Mouse (Mus musculus) ZHBTc4 (cell line): ENCODE results near the gene Mrps12.

ENCODE experiments used
- DNase-seq: peaks from one replicate; pipeline ENCODE4 v3.0.0-alpha.2; 2011; ENCODE audit warnings: low read depth, low spot score

Mrps12 gene

DNA sequence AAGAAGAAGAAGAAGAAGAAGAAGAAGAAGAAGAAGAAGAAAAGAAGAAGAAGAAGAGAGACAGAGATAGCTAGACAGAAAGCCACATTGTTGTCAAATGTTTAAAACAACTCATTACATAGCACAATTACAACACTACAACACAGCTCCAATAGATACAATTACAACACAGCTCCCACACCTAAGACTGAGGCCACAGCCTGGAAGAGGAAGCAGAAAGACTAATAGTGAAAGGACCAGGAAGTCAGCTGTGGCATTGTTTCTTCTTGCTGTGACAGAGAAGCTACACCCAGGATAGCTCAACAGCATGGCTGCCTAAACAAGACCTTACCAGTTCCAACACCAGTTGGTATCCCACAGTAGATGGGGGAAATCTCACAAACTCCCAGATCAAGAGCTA is 32.2 kb downstream of the Mrps12 start:
- no peak for DNase-seq

DNA sequence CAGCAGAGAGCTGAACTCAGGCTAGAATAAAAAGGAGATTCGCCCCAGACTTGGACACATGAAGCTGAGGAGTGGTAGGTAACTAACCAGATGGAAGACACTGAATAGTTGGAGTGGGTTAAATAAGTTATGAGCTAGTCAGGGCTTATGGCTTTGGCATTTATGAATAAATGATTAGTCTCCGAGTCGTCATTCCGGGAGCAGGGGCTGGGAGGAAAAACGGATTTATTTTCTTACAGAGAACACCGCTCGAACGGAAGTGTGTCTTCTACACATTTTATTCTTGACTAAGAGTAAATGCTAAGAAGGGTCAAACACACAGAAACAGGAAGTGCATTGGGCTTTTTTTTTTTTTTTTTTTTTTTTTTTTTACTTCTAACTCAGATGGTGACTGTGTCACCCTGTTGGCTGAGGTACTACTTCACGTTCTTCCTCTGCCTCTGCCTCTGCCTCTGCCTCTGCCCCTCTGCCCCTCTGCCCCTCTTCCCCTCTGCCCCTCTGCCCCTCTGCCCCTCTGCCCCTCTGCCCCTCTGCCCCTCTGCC is 38.9 kb downstream of the Mrps12 start:
- no peak for DNase-seq

DNA sequence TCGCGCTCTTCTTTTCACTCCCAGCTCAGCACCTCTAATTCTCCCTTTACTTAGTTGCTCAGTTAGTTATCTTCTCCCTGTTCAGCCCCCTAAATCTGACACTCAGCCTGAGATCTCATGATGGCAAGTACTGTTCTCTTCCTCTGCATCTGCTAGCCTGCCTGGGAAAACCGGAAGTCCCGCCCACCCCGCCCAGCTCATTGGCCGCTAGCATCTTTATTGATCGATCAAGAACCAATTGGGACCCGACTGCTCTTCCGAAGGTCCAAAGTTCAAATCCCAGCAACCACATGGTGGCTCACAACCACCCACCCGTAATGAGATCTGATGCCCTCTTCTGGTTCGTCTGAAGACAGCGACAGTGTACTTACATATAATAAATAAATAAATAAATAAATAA is 40.3 kb downstream of the Mrps12 start:
- peak; percentile 75 for DNase-seq

DNA sequence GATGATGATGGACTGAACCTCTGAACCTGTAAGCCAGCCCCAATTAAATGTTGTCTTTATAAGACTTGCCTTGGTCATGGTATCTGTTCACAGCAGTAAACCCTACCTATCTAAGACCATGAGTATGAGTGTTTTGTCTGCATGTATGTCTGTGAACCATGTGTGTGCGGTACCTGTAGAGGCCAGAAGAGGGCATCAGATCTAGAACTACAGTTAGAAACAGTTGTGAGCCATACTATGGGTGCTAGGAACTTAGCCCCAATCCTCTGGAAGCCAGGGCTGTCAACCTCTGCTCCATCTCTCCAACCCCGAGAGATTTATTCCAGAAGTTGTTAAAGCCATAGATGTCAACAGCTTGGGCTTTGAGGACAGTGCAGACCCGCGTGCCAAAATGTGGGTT is 41.4 kb downstream of the Mrps12 start:
- DNase-seq, result peak; percentile 64

DNA sequence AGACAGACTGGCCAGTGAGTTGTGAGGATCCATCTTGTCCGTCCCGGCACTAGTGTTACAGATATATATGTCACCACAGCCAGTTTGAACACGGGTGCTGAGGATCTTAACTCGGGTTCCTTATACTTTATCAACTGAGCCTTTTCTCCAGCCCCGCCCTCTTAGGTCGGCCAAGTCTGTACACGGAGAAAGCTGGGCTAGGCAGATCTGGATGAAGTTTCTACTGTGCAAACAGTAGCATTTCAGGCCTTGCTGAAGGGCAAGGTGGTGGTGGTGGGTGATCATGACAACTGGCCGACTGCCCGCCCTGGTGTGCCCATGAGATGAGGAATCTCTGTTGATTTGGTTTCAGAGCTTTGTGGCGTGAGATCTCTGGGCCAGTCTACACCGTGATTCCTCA is 44.3 kb downstream of the Mrps12 start:
- DNase-seq, result no peak

DNA sequence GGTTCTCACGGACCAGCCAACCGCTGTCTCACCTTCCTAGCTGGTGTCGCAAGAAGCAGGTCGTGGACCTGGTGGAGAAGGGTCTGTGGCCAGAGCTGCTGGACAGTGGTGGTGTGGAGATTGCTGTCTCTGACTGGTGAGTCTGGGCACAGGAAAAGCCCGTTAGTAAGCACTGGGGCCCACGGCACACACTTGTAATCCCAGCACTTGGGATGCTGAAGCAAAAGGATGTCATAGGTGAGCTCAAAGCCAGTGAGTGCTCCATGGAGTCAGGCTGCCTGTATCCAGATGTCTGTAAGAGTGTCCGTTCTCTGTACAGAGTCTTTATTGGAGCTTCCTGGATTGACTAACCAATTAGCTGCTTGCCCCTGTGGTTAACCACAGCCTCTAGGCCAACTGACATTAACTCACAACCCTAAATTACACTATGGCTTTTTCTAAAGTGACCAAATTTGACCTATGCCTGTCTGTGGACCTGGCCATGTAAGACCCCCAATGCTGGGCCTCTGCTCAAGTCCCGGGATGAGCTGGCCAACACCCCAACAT is 46.6 kb downstream of the Mrps12 start:
- DNase-seq, result no peak

DNA sequence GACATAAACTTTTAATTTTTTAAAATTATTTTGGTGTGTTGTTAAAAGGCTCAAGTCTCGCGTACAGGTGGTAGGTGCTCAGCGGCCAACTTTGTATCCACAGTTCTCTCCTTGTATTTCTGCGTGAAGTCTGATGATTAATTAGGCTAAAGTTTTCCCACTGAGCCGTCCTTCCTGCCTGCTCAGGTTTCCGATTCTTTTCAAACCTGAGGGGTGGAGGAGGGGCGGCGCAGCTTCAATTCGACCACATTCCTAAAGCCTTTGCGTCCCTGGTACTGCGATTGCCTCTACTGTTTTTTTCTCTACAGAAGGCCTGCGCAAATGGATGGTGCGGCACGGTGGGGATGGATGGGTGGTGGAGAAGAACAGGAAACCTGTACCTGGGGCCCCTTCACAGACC is 47.2 kb downstream of the Mrps12 start:
- DNase-seq, result peak; percentile 81

DNA sequence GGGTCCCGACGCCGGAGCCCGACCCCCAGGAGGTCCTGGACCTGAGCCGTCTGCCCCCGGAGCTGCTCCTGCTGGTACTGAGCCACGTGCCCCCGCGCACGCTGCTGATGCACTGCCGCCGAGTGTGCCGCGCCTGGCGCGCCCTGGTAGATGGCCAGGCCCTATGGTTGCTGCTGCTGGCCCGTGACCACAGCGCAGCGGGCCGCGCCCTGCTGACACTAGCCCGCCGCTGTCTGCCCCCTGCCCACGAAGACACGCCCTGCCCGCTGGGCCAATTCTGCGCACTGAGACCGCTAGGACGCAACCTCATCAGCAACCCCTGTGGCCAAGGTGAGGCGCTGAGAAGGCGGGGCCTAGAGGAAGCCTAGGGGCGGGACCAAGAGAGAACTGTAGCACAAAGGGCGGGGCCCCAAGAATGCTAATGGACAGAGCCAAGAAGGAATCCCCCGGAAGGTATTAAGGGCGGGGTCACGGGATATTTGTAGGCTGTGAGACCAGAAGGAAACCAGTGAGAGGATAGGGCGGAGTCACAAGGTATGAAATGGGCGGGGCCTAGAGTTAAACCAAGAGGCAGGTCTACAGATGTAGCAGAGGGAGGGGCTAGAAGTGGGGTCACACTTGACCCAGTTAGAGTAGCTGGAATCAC is 48.2 kb downstream of the Mrps12 start:
- peak; percentile 100 for DNase-seq

DNA sequence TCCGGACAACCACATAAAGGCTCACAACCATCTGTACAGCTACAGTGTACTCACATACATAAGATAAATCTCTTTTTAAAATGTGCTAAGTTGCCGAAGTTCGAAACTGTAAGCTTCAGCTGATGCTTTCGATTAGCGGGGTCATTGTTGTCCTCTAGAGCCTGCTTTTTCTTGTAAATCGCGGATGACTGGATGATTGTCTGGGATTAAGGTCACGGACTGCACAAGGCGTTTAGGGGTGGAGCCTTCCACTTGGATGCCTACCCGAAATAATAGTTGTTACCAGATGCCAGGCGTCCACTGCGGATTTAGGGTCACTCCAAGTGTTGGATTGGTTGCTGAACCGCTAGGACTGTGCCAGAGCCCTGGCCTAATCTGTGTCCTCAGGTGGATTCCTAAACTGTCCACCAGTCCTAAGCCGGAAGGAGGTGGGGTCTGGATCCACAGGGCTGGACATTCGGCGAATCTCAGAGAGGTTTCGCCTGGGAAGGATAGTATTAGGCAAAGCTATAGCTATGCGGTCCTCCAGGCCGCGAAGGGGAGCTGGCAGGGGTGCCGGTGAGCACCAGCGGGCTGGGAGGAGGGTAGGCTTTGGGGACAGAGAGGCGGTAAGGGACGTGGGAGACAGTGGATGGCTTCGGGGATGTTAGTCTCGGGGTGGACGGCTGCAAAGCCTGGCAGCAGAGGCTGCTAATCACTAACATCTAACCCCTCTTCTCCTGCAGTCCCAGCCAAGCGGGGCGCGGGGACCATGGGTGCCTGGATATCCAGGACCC is 48.9 kb downstream of the Mrps12 start, which contains the start of gene Fbxo27:
Gene Fbxo27, plus strand, starts transcription at position 305 of the 776 bp plus-strand sequence.
- DNase-seq, result peak; percentile 87

DNA sequence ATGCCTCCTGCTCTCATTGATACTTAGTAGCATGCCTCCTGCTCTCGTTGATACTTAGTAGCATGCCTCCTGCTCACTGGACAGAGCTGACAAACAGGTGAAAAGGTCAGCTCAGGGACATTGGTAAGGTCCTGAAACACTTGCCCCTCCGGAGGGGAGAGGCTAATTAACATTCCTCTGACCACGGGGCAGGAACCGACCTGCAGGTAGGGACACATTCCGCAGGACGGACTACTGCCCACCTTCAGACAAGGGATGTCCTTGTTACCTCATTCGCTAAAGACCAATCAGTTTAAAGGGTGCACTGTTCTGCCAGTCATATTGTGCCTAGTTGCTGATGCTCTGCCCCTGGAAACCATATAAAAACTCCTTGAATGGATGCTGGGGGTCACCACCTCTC is 50.5 kb downstream of the Mrps12 start:
- DNase-seq, result no peak
